Mouse (Mus musculus) thymus, postnatal 4 days (tissue): ENCODE data around the gene Gabra6.

Experiments
- DNase-seq: peaks from one replicate; pipeline ENCODE4 v3.0.0; 2021

Gabra6 gene

GRCm38 (mm10) chr11:42320882-42321281 is at the start of gene Gabra6:
Gabra6 (minus strand) TSS chr11:42321072.
- no peak for DNase-seq

- no peak for DNase-seq
Observed at GRCm38 (mm10) chr11:42365544-42365943, 44.7 kb upstream of the Gabra6 start.

- no peak for DNase-seq
Observed at GRCm38 (mm10) chr11:42332121-42332520, 11.2 kb upstream of the Gabra6 start.

- no peak for DNase-seq
Observed at GRCm38 (mm10) chr11:42326262-42326661, 5.4 kb upstream of the Gabra6 start.

GRCm38 (mm10) chr11:42321560-42321959 is 688 bp upstream of the Gabra6 start:
- no peak for DNase-seq

- no peak for DNase-seq
Observed at GRCm38 (mm10) chr11:42319521-42319920, 1.4 kb downstream of the Gabra6 start.

- DNase-seq: no peak
Observed at GRCm38 (mm10) chr11:42319101-42319500, 1.8 kb downstream of the Gabra6 start.

- DNase-seq: no peak
Observed at GRCm38 (mm10) chr11:42317985-42318384, 2.9 kb downstream of the Gabra6 start.

- no peak for DNase-seq
Observed at GRCm38 (mm10) chr11:42314850-42315249, 6.0 kb downstream of the Gabra6 start.

- no peak for DNase-seq
Observed at GRCm38 (mm10) chr11:42310892-42311291, 10.0 kb downstream of the Gabra6 start.

GRCm38 (mm10) chr11:42309086-42309485 is 11.8 kb downstream of the Gabra6 start:
- no peak for DNase-seq

- DNase-seq: no peak
Observed at GRCm38 (mm10) chr11:42306095-42306494, 14.8 kb downstream of the Gabra6 start.

GRCm38 (mm10) chr11:42258978-42259377 is 61.9 kb downstream of the Gabra6 start:
- DNase-seq: no peak
